Mouse (Mus musculus) cerebellum, adult 11 months (tissue): ENCODE results near the gene Chd8.

Source experiments
- DNase-seq: peaks from one replicate; pipeline ENCODE4 v3.0.0; 2022

The Chd8 gene

GRCm38 (mm10) chr14:52198141-52198540 lies 59.4 kb downstream of the Chd8 start:
- no peak for DNase-seq

DNA sequence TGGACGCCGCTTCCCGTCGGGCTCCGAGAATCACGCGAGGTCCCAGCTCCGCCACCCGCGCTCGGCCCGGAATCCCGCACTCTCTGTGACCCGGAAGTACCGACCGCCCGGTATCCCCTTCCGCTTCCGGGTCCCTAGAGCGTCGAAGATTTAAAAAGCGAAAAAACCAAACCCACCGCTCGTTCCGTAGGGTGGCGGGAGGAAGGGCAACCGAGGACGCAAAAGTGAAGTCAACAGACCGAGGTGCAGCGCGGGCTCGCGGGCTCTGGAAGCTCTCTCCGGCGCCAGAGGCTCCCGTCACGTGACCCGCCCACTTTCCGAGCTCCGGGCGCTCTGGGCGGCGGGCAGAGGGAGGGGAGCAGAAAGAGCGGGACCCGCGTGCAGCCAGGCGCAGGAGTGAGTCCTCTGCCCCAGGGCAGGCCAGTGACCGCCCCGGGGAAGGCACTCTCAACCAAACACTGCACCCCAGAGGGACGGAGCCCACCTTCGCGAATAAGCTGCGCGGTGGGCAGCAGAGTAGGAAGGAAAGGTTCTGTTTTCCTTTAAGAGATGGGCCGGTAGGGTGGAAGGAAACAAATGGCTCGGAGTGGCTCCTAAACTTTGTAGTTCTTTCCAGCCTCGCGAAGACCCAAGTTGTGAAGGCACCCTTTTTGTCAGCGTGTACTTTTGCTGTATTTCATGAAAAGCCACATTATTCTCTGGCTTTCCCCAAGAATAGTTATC lies 60.3 kb downstream of the Chd8 start, which contains the start of gene Supt16:
Supt16 (minus strand) TSS at position 261 of the 723 bp plus-strand sequence.
- peak; percentile 73 for DNase-seq

GRCm38 (mm10) chr14:52196230-52197155 lies 61.1 kb downstream of the Chd8 start:
- no peak for DNase-seq

DNA sequence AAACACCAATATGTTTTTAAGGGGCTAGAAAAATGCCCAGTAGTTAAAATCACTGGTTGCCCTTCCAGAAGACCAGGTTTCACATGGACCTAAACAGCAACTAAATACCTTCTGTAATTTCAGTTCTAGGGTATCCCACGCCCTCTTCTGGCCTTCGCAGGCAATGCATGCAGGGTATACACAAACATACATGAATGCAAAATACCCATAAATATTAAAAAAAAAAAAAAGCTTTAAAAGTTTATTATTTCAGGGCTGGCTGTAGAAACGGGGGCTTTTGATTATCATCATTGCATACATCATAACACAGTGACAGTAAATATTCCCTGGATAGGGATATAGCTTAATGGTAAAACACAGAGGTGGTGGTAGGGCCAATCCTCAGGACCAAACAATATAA lies 61.9 kb downstream of the Chd8 start:
- peak; percentile 28 for DNase-seq

DNA sequence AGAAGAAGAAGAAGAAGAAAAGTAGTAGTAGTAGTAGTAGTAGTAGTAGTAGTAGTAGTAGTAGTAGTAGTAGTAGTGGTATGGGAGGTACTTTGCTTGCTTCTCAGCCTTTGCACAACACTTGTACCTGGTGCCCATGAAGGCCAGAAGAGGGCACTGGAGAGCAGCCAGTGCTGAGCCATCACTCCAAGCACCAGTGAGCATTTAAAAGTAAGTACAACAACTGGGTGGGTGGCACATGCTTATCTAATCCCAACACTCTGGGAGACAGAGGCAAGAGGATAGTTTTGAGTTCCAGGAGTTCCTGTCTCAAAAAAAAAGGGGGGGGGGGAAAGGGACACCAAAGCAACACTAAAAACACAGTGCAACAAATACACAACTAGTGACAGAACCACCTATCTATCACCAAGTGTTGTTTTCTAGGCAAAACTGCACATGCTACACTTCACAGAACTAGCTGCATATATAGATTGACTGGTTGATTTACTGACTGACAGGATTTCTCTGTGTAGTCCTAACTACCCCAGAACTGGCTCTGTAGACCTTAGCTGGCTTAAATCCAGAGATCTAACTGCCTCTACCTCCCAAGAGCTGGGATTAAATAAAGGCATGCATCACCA lies 66.7 kb downstream of the Chd8 start:
- peak; percentile 17 for DNase-seq

GRCm38 (mm10) chr14:52189519-52189918 lies 68.1 kb downstream of the Chd8 start:
- DNase-seq = no peak

- DNase-seq = no peak
Measured at GRCm38 (mm10) chr14:52188788-52189187, 68.8 kb downstream of the Chd8 start.

GRCm38 (mm10) chr14:52166571-52166970 lies 91.0 kb downstream of the Chd8 start:
- no peak for DNase-seq

DNA sequence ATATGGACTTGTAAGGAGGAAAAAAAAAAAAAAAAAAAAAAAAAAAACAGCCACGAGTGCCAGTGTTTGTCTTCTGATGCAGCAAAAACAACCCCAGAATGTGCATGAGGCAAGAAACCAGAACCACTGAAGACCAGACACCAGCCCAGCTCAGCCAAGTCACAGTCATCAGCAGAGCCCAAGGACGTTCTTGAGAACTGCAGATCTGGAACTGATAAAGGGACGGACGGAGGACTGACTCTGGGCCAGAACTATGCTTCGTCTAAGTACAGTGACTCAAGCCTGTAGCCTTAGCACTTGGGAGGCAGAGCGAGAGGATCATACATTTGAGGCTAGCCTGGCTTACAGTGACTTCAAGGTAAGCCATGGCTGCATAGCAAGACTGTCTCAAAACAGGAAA lies 96.7 kb downstream of the Chd8 start:
- DNase-seq = no peak

- no peak for DNase-seq
Measured at GRCm38 (mm10) chr14:52155008-52155407, 102.6 kb downstream of the Chd8 start.

GRCm38 (mm10) chr14:52152613-52153012 lies 105.0 kb downstream of the Chd8 start:
- DNase-seq = no peak

GRCm38 (mm10) chr14:52152179-52152578 lies 105.4 kb downstream of the Chd8 start:
- no peak for DNase-seq

GRCm38 (mm10) chr14:52149888-52150287 lies 107.7 kb downstream of the Chd8 start:
- DNase-seq = no peak
